Mouse (Mus musculus): ENCODE data around the gene Fgf2.

- no peak for TF ChIP-seq CTCF (IDR thresholded peaks at IDR 0.05; ENCODE audit: low read depth)
- TF ChIP-seq EP300 (IDR thresholded peaks at IDR 0.05; ENCODE audit: low read depth), result no peak
Observed at GRCm38 (mm10) chr3:37348221-37349165, at the start of gene Fgf2.

Measured in heart, postnatal 0 days (tissue).